Mouse (Mus musculus): ENCODE results near the gene Klhl7. TPM values are rescaled to one million over a fixed set of nuclear protein-coding genes. Genes with fewer than 3 reads are reported as not detected.

Klhl7 gene
- total and polyA plus RNA-seq, 3 experiments = 13.5 to 19.7 TPM; not detected in 1

DNA sequence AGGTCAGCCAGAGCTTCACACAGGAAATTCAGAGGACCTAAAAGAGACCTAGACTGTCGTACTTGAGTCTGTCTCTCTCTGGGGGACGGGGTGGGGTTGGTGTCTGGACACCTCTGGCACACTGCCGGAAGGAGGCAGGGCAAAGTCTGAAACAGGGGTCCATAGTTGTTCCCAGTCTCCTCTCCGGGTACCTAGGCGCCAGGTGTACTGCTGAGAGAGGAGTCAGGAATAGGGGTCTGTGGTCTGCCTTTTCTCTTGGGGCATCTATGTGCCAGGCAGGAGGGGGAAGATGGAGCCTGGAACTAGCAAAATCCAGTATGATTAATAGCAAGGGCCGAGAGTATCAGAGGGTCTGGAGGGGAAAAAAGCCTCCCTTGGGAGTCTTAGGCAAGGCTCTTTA lies 5.0 kb upstream of the Klhl7 start (continued):
- TF ChIP-seq BHLHE40 (IDR thresholded peaks at IDR 0.05; ENCODE audit: borderline replicate concordance, low read depth, low read length) = no peak

DNA sequence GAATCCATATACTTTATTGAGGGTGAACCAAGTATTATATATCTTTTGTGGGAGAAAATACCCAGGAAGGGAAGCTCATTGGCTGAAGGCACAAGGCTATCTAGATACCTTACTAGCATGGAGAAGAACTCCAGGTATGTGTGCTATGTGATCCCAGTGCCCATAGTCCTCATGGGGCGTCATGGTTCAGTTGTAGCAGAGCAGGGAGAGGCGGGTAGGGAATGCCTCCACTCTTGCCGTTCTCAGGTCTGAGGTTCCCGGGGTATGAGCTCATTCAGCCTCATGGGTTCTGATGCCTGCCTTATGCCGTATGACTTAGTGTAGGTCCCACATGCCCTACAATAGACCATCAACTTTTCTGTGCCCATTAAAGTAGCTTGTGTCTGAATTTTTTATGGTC lies 4.5 kb upstream of the Klhl7 start:
- no peaks in the 10 kb centered on the region; a peak in 1 of 4 replicates for H3K36me3 ChIP-seq (ENCODE audit: control insufficient read depth in 1 of 2, insufficient read depth in 2 of 2, low read length in 2 of 2)
- H3K27me3 ChIP-seq (ENCODE audit: control insufficient read depth in 1 of 2, insufficient read depth in 2 of 2, low read length in 2 of 2) = peaks cover 5 to 6% of the 10 kb centered on the region in 2 experiments; a peak in 3 of 4 replicates
- H3K9ac ChIP-seq (ENCODE audit: control insufficient read depth, low read depth, low read length, poor library complexity, severe bottlenecking) = no peak overlapping the region
- no peak for DNase-seq (ENCODE audit: low read depth, low spot score)
- TF ChIP-seq POLR2AphosphoS2 (IDR thresholded peaks at IDR 0.05; ENCODE audit: low read length) (no peak), MYB (IDR thresholded peaks at IDR 0.05; ENCODE audit: low read depth, low read length) (no peak), TAL1 (IDR thresholded peaks at IDR 0.05; ENCODE audit: low read length) (no peak), SMC3 (IDR thresholded peaks at IDR 0.05; ENCODE audit: low read depth, low read length) (no peak), CTCF (IDR thresholded peaks at IDR 0.05 in 2 of 3, conservative IDR thresholded peaks at IDR 0.05 in 1 of 3; ENCODE audit: control insufficient read depth in 1 of 3, insufficient read depth in 1 of 3, low read depth in 2 of 3, low read length in 3 of 3, poor library complexity in 1 of 3, severe bottlenecking in 1 of 3) (no peak)
- peaks cover 2% of the 10 kb centered on the region for H3K79me2 ChIP-seq (ENCODE audit: control insufficient read depth, insufficient read depth, low read length, poor library complexity)
- no peak overlapping the region for H3K27ac ChIP-seq (ENCODE audit: control insufficient read depth, low read depth, low read length)
- no peaks in the 10 kb centered on the region for H3K4me1 ChIP-seq (ENCODE audit: control insufficient read depth in 1 of 2, insufficient read depth in 2 of 2, low read length in 2 of 2)
- H3K9me3 ChIP-seq (replicated peaks; ENCODE audit: insufficient read depth, low read length) = no peaks in the 10 kb centered on the region
- H3K4me3 ChIP-seq (ENCODE audit: control insufficient read depth in 1 of 2, insufficient read depth in 1 of 2, low read depth in 2 of 2, low read length in 2 of 2) = no peak overlapping the region

DNA sequence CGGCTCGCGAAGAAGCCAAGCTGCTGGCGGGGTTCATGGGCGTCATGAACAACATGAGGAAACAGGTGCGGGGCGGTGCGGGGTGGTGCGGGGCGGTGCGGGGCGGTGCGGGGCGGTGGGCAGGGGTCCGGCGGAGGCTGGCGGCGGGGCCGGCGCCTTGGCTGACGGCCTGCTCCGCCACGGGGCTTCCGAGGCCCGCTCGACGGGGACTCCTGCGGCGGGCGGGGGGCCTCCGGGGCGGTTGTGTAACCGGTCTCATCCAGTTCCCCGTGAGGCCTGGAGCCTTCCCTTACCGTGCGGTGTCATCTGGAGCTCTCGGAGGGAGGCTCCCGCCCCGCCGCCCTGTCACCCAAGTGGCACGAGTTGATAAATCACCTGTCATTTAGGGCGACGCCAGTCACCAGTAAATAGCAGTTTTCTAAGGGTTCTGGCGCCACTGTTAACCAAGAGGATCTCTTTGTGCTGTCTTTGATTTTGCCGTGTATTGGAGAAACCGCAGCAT lies 456 bp downstream of the Klhl7 start:
- Histone ChIP-seq H3K27ac (ENCODE audit: control insufficient read depth, low read depth, low read length) (peak overlapping the region; percentile 75), H3K4me1 (ENCODE audit: control insufficient read depth in 1 of 2, insufficient read depth in 2 of 2, low read length in 2 of 2) (peaks cover 0 to 9% of the 10 kb centered on the region in 2 experiments; a peak in 2 of 4 replicates), H3K9ac (ENCODE audit: control insufficient read depth, low read depth, low read length, poor library complexity, severe bottlenecking) (peak overlapping the region; percentile 91), H3K36me3 (ENCODE audit: control insufficient read depth in 1 of 2, insufficient read depth in 2 of 2, low read length in 2 of 2) (peaks cover 0 to 8% of the 10 kb centered on the region in 2 experiments; a peak in 2 of 4 replicates), H3K9me3 (replicated peaks; ENCODE audit: insufficient read depth, low read length) (no peaks in the 10 kb centered on the region), H3K79me2 (ENCODE audit: control insufficient read depth, insufficient read depth, low read length, poor library complexity) (peaks cover 14% of the 10 kb centered on the region), H3K27me3 (ENCODE audit: control insufficient read depth in 1 of 2, insufficient read depth in 2 of 2, low read length in 2 of 2) (no peaks in the 10 kb centered on the region; a peak in 1 of 4 replicates), H3K4me3 (ENCODE audit: control insufficient read depth in 1 of 2, insufficient read depth in 1 of 2, low read depth in 2 of 2, low read length in 2 of 2) (peak overlapping the region; percentile 88 to 90)
- DNase-seq (ENCODE audit: low read depth, low spot score) = peak; percentile 79
- TF ChIP-seq BHLHE40 (IDR thresholded peaks at IDR 0.05; ENCODE audit: borderline replicate concordance, low read depth, low read length) = peak; percentile 36; the same call in 1 of the 2 replicates
- TF ChIP-seq MAFK (IDR thresholded peaks at IDR 0.05; ENCODE audit: borderline replicate concordance, low read depth, low read length) = no peak
- TF ChIP-seq EP300 (IDR thresholded peaks at IDR 0.05; ENCODE audit: low read depth in 1 of 2, low read length in 2 of 2) = peak in 1 of 2 experiments; percentile 35; a peak in 2 of 4 replicates
- TF ChIP-seq HCFC1 (IDR thresholded peaks at IDR 0.05; ENCODE audit: low read depth, low read length) = no peak
- TF ChIP-seq RCOR1 (IDR thresholded peaks at IDR 0.05; ENCODE audit: low read depth, low read length) = no peak
- no peak for TF ChIP-seq MYC (IDR thresholded peaks at IDR 0.05; ENCODE audit: low read depth, low read length)
- no peak for TF ChIP-seq TBP (IDR thresholded peaks at IDR 0.05; ENCODE audit: low read depth, low read length)
- no peak for TF ChIP-seq ZMIZ1 (IDR thresholded peaks at IDR 0.05; ENCODE audit: low read depth, low read length)
- no peak for TF ChIP-seq CHD1 (IDR thresholded peaks at IDR 0.05; ENCODE audit: low read depth, low read length)
- TF ChIP-seq MAX (IDR thresholded peaks at IDR 0.05; ENCODE audit: low read length) = peak; percentile 71
- peak; percentile 48 for TF ChIP-seq SIN3A (IDR thresholded peaks at IDR 0.05; ENCODE audit: low read length)
- TF ChIP-seq NELFE (IDR thresholded peaks at IDR 0.05; ENCODE audit: low read depth, low read length) = no peak
- peak; percentile 48 for TF ChIP-seq ETS1 (IDR thresholded peaks at IDR 0.05; ENCODE audit: low read depth, low read length)
- no peak for TF ChIP-seq CTCF (IDR thresholded peaks at IDR 0.05 in 2 of 3, conservative IDR thresholded peaks at IDR 0.05 in 1 of 3; ENCODE audit: control insufficient read depth in 1 of 3, insufficient read depth in 1 of 3, low read depth in 2 of 3, low read length in 3 of 3, poor library complexity in 1 of 3, severe bottlenecking in 1 of 3)
- TF ChIP-seq UBTF (IDR thresholded peaks at IDR 0.05; ENCODE audit: borderline replicate concordance, insufficient read depth, low read depth, low read length) = no peak
- peak; percentile 74 for TF ChIP-seq MXI1 (IDR thresholded peaks at IDR 0.05; ENCODE audit: low read depth, low read length)
- no peak for TF ChIP-seq SMC3 (IDR thresholded peaks at IDR 0.05; ENCODE audit: low read depth, low read length)
- TF ChIP-seq NRF1 (IDR thresholded peaks at IDR 0.05; ENCODE audit: insufficient read depth, low read depth, low read length, poor library complexity, severe bottlenecking) = no peak
- no peak for TF ChIP-seq MYB (IDR thresholded peaks at IDR 0.05; ENCODE audit: low read depth, low read length)
- TF ChIP-seq ZC3H11A (IDR thresholded peaks at IDR 0.05; ENCODE audit: low read depth, low read length) = no peak
- TF ChIP-seq TCF12 (IDR thresholded peaks at IDR 0.05; ENCODE audit: low read depth, low read length) = no peak
- TF ChIP-seq MEF2A (IDR thresholded peaks at IDR 0.05; ENCODE audit: extremely low read depth, insufficient replicate concordance, low read depth, low read length, poor library complexity, severe bottlenecking) = no peak
